Mouse (Mus musculus) lung, postnatal 0 days (tissue): ENCODE results near the gene Fcer1g.
A peak's percentile ranks its signal among the peaks of the same experiment; 100 is the strongest.

Source experiments
- CTCF ChIP-seq: IDR thresholded peaks from 2 replicates; pipeline ENCODE4 v1.5.1; 2016; ENCODE audit warnings: antibody characterized with exemption, mild to moderate bottlenecking
- EP300 ChIP-seq: IDR thresholded peaks from 2 replicates; pipeline ENCODE4 v1.6.1; 2016; ENCODE audit warnings: antibody characterized with exemption, mild to moderate bottlenecking, control low read depth

DNA sequence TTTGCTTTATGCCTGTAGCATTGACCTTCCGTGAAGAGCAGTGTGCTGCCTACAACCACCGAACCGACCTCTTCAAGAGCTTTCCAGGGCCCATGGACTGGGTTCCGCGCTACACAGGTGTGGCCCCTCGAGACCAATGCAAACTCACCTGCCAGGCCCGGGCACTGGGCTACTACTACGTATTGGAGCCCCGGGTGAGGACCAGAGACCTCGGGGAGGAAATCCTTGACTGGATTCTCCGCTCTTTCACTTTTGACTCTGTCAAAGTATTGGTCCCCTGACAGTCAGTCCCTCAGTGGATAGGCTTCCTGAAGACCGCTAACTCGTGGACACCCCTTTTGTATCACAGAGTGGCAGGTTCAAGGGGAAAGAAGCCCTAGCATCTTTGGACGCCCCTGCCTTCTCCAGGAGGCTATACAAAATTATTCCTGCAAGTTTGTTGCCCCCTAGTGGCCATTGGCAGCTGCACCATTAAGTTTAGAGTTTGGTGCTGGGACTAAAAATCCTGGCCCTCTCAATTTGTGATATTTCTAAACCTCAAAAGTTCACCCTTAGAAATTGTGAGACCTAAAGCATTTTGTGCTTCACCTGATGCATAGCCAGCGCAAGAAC is 22.9 kb upstream of the Fcer1g start:
- TF ChIP-seq EP300 (no peak), CTCF (peak; percentile 85)
